Mouse (Mus musculus): Measurements from ENCODE around the gene Rnaseh2a. TPM values are rescaled to one million over a fixed set of nuclear protein-coding genes. Genes with fewer than 3 reads are reported as not detected.

Gene Rnaseh2a
- total and polyA plus RNA-seq, 3 experiments, result 71.6 to 115 (median 83.1) TPM

- TF ChIP-seq CHD2 (IDR thresholded peaks at IDR 0.05; ENCODE audit: low read length) (no peak), MAFK (IDR thresholded peaks at IDR 0.05; ENCODE audit: insufficient replicate concordance, low read length) (no peak), MXI1 (IDR thresholded peaks at IDR 0.05; ENCODE audit: low read depth, low read length) (peak; percentile 69), HCFC1 (IDR thresholded peaks at IDR 0.05; ENCODE audit: low read depth, low read length) (no peak; the same call in 1 of the 2 replicates), GABPA (IDR thresholded peaks at IDR 0.05; ENCODE audit: insufficient replicate concordance, low read depth, low read length) (no peak)
Measured at GRCm38 (mm10) chr8:84977435-84978247, 8.1 kb upstream of the Rnaseh2a start (continued).

GRCm38 (mm10) chr8:84976763-84977434, 7.3 kb upstream of the Rnaseh2a start:
- peak overlapping the region; percentile 82 to 94 (median 92) for H3K4me3 ChIP-seq (replicated peaks in 1 of 3; ENCODE audit: low read depth in 2 of 3, low read length in 2 of 3, poor library complexity in 1 of 3)
- no peak overlapping the region for H3K4me2 ChIP-seq (ENCODE audit: insufficient read depth, low read depth, poor library complexity, severe bottlenecking)
- peaks cover 20% of the 10 kb centered on the region for H3K79me2 ChIP-seq (replicated peaks; ENCODE audit: control insufficient read depth, extremely low read depth, insufficient read depth, poor library complexity, severe bottlenecking)
- no peak for TF ChIP-seq EP300 (IDR thresholded peaks at IDR 0.05; ENCODE audit: low read length)
- no peak for TF ChIP-seq POLR2AphosphoS2 (IDR thresholded peaks at IDR 0.05; ENCODE audit: low read depth, low read length)
- peak; percentile 96 for TF ChIP-seq CHD1 (IDR thresholded peaks at IDR 0.05; ENCODE audit: low read depth, low read length)
- TF ChIP-seq NELFE (IDR thresholded peaks at IDR 0.05; ENCODE audit: low read depth, low read length), result 0 out of 2 replicates have a peak, but pooled peaks have one; percentile 15
- no peak for TF ChIP-seq JUND (conservative IDR thresholded peaks at IDR 0.05; ENCODE audit: low read depth, low read length)
- dilution Hi-C loops (cut with MboI; ENCODE audit: extremely low pct_ligation_motif_present, extremely low pct_unique_long_range_greater_than_20kb, low sequenced_read_pairs) (no loop called here), in situ Hi-C loops (cut with MboI; ENCODE audit: low pct_ligation_motif_present, low pct_unique_long_range_greater_than_20kb, low sequenced_read_pairs) (no loop called here)
- H3K4me1 ChIP-seq (ENCODE audit: control insufficient read depth in 1 of 2, insufficient read depth in 2 of 2), result peaks cover 5 to 29% of the 10 kb centered on the region in 2 experiments
- H3K9ac ChIP-seq (ENCODE audit: insufficient read depth, low read depth), result peak overlapping the region; percentile 81
- H3K27ac ChIP-seq (ENCODE audit: insufficient read depth, low read depth), result peak overlapping the region; percentile 93
- H3K36me3 ChIP-seq (replicated peaks in 1 of 2; ENCODE audit: control insufficient read depth in 1 of 2, insufficient read depth in 1 of 2, low read length in 1 of 2), result peaks cover 13 to 24% of the 10 kb centered on the region in 2 experiments
- H3K27me3 ChIP-seq (replicated peaks), result no peaks in the 10 kb centered on the region
- DNase-seq (ENCODE audit: extremely low read depth), result no peak
- H3K9me3 ChIP-seq (replicated peaks; ENCODE audit: low read length), result no peaks in the 10 kb centered on the region

DNA sequence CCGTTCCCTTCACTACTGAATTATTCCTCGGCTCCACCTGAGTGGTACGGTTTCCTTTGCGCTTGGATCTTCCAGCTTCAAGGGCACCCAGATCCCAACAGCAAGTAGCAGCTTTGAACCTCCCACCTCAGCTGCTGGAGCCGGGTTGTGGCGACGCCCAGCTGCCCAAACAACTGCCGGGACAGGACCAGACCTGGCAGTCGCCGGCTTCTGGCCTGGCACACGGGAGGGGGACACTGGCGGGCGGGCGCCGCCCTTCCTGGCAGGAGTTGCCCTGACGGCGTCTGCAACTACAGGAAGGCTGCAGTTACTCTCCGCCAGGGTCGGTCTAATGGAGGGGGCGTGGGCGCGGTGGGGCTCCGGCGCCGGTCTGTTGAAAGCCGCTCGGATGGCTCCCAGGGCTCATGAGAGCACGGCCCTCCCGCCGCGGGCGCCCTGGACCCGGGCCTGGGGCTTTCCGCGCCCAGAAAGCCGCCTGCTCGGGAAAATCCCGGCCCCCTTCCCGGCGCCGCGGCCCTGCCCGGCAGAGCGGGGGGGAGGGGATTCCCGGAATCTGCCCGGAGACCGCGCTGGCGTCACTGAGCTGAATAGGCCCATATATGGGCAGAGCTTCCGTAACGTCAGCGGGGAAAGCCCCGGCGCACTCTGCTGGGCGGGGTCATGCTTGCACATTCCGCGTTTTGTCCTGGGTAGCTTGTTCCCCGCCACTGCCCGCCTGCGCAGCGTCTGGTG, 6.6 kb upstream of the Rnaseh2a start:
- peaks cover 0 to 22% of the 10 kb centered on the region in 2 experiments; a peak in 2 of 4 replicates for H3K4me1 ChIP-seq (ENCODE audit: control insufficient read depth in 1 of 2, insufficient read depth in 2 of 2)
- in situ Hi-C loops (cut with MboI; ENCODE audit: low pct_ligation_motif_present, low pct_unique_long_range_greater_than_20kb, low sequenced_read_pairs), result no loop called here
- DNase-seq (ENCODE audit: extremely low read depth), result peak; percentile 91
- H3K9me3 ChIP-seq (replicated peaks; ENCODE audit: low read length), result no peaks in the 10 kb centered on the region
- H3K9ac ChIP-seq (ENCODE audit: insufficient read depth, low read depth), result peak overlapping the region; percentile 81
- no peaks in the 10 kb centered on the region for H3K27me3 ChIP-seq (replicated peaks)
- H3K4me3 ChIP-seq (replicated peaks in 1 of 3; ENCODE audit: low read depth in 2 of 3, low read length in 2 of 3, poor library complexity in 1 of 3), result peak overlapping the region; percentile 82 to 94 (median 92)
- H3K4me2 ChIP-seq (ENCODE audit: insufficient read depth, low read depth, poor library complexity, severe bottlenecking), result peak overlapping the region; percentile 98
- H3K27ac ChIP-seq (ENCODE audit: insufficient read depth, low read depth), result peak overlapping the region; percentile 93
- dilution Hi-C loops (cut with MboI; ENCODE audit: extremely low pct_ligation_motif_present, extremely low pct_unique_long_range_greater_than_20kb, low sequenced_read_pairs), result no loop called here
- peaks cover 20% of the 10 kb centered on the region for H3K79me2 ChIP-seq (replicated peaks; ENCODE audit: control insufficient read depth, extremely low read depth, insufficient read depth, poor library complexity, severe bottlenecking)
- peaks cover 20 to 31% of the 10 kb centered on the region in 2 experiments for H3K36me3 ChIP-seq (replicated peaks in 1 of 2; ENCODE audit: control insufficient read depth in 1 of 2, insufficient read depth in 1 of 2, low read length in 1 of 2)
- TF ChIP-seq TCF12 (IDR thresholded peaks at IDR 0.05; ENCODE audit: low read depth, low read length) (peak; percentile 94), MEF2A (IDR thresholded peaks at IDR 0.05; ENCODE audit: borderline replicate concordance, low read depth, low read length) (peak; percentile 93), MXI1 (IDR thresholded peaks at IDR 0.05; ENCODE audit: low read depth, low read length) (peak; percentile 91), USF2 (conservative IDR thresholded peaks at IDR 0.05; ENCODE audit: low read depth, low read length) (no peak), IRF4 (IDR thresholded peaks at IDR 0.05; ENCODE audit: low read depth, low read length) (peak; percentile 84), SIN3A (IDR thresholded peaks at IDR 0.05; ENCODE audit: low read length) (peak; percentile 96), JUND (conservative IDR thresholded peaks at IDR 0.05; ENCODE audit: low read depth, low read length) (no peak), RCOR1 (conservative IDR thresholded peaks at IDR 0.05; ENCODE audit: low read depth, low read length) (peak; percentile 78), NELFE (IDR thresholded peaks at IDR 0.05; ENCODE audit: low read depth, low read length) (peak; percentile 49; the same call in 1 of the 2 replicates), ZNF384 (IDR thresholded peaks at IDR 0.05; ENCODE audit: low read depth, low read length) (0 out of 2 replicates have a peak, but pooled peaks have one; percentile 33), ZKSCAN1 (IDR thresholded peaks at IDR 0.05; ENCODE audit: borderline replicate concordance, low read depth, low read length) (peak; percentile 17; the same call in 1 of the 2 replicates), CHD2 (IDR thresholded peaks at IDR 0.05; ENCODE audit: low read length) (peak; percentile 96), TBP (conservative IDR thresholded peaks at IDR 0.05; ENCODE audit: low read depth, low read length) (0 out of 2 replicates have a peak, but pooled peaks have one; percentile 56), E2F4 (IDR thresholded peaks at IDR 0.05; ENCODE audit: insufficient replicate concordance, low read depth, low read length) (no peak), SMC3 (IDR thresholded peaks at IDR 0.05; ENCODE audit: low read depth, low read length) (peak; percentile 40), NRF1 (IDR thresholded peaks at IDR 0.05; ENCODE audit: low read depth, low read length) (peak; percentile 78), BHLHE40 (IDR thresholded peaks at IDR 0.05; ENCODE audit: low read depth, low read length) (peak; percentile 81), UBTF (IDR thresholded peaks at IDR 0.05; ENCODE audit: low read depth, low read length) (peak; percentile 95), HCFC1 (IDR thresholded peaks at IDR 0.05; ENCODE audit: low read depth, low read length) (peak; percentile 64)

Measured in CH12.LX (cell line).